Mouse (Mus musculus) intestine, embryonic 14.5 days (tissue): ENCODE data around the gene Serpina7. TPM values are rescaled to one million over a fixed set of nuclear protein-coding genes. Genes with fewer than 3 reads are reported as not detected.

Source experiments
- ATAC-seq: fragments of 200-750 bp; cut with Nextera tagmentation; replicated peaks from 2 replicates; pipeline ENCODE4 v1.8.0; 2017; ENCODE audit warnings: low read depth, moderate number of reproducible peaks, moderate TSS enrichment, moderate library complexity; ENCODE audit not compliant: low FRiP score, low TSS enrichment
- DNase-seq: peaks from one replicate; pipeline ENCODE4 v3.0.0-alpha.2; 2018; ENCODE audit warnings: low spot score
- H3K27ac ChIP-seq: fragments of 300-500 bp; sonication (generic); 2 replicates; pipeline ENCODE4 v1.5.1; 2014; ENCODE audit warnings: low read depth, mild to moderate bottlenecking, control low read depth
- H3K27me3 ChIP-seq: fragments of 300-500 bp; sonication (generic); replicated peaks from 2 replicates; pipeline ENCODE4 v1.6.1; 2014; ENCODE audit warnings: low read length, control low read depth; ENCODE audit not compliant: control insufficient read depth, insufficient read depth
- H3K36me3 ChIP-seq: fragments of 300-500 bp; sonication (generic); 2 replicates; pipeline ENCODE4 v1.6.1; 2014; ENCODE audit warnings: low read length, control low read depth; ENCODE audit not compliant: control insufficient read depth, insufficient read depth
- H3K4me1 ChIP-seq: fragments of 300-500 bp; sonication (generic); replicated peaks from 2 replicates; pipeline ENCODE4 v1.6.1; 2014; ENCODE audit warnings: low read length, control low read depth, mixed read lengths; ENCODE audit not compliant: control insufficient read depth, insufficient read depth
- H3K4me2 ChIP-seq: fragments of 300-500 bp; sonication (generic); 2 replicates; pipeline ENCODE4 v1.6.1; 2014; ENCODE audit warnings: low read length
- H3K4me3 ChIP-seq: fragments of 300-500 bp; sonication (generic); 2 replicates; pipeline ENCODE4 v1.5.1; 2014; ENCODE audit warnings: low read depth, low read length, control low read depth, mixed read lengths
- H3K9ac ChIP-seq: fragments of 300-500 bp; sonication (generic); 2 replicates; pipeline ENCODE4 v1.6.1; 2014; ENCODE audit warnings: mild to moderate bottlenecking, low read length
- H3K9me3 ChIP-seq: fragments of 300-500 bp; sonication (generic); 2 replicates; pipeline ENCODE4 v1.6.1; 2016; ENCODE audit warnings: low read length, control low read depth; ENCODE audit not compliant: control insufficient read depth
- WGBS: fragments of 180-500 bp; shearing (Covaris S2); extraction: QIAGEN DNeasy Blood & Tissue Kit; methylation state at CpG from one replicate; pipeline ENCODE4 v1.1.7; 2014; 5-methylcytosine and 5-hydroxymethylcytosine counted together
- polyA plus RNA-seq: library from polyadenylated mRNA; unstranded; fragments of >200 nt; fragmentation: Nextera tagmentation; extraction: Ambion mirVana; gene quantifications from 2 replicates; pipeline ENCODE4 v1.2.1, GENCODE M21; 2014

Gene Serpina7
- polyA plus RNA-seq: not detected in 2 replicates

DNA sequence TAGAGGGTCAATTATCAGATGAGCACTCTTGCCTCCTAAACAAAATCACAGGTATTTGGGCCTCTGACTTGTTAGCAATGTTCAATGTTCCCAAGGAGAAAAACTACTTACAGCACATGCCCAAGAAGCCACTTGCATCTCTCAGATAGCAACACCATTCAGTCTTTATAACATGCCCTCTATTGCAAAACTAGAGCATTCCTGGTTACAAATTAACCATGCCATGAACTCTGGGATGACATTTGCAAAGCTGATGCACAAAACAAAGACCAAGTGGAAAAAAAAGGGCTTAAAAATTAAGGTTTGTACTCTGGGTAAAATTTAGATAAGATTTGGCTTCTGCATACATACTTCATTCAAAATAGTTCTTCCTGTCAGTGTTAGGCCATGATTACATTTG, at the start of gene Serpina7:
Gene Serpina7, minus strand, starts transcription at position 160 of the 400 bp plus-strand sequence.
- DNase-seq (no peak), ATAC-seq (no peak)
- Histone ChIP-seq H3K9me3 (no peaks in the 10 kb centered on the region), H3K27ac (no peak within 1 kb of the TSS), H3K4me3 (no peak within 1 kb of the TSS), H3K9ac (no peak within 1 kb of the TSS), H3K36me3 (no peaks in the 10 kb centered on the region), H3K4me1 (no peaks in the 10 kb centered on the region), H3K4me2 (no peak within 1 kb of the TSS), H3K27me3 (no peaks in the 10 kb centered on the region)

- Histone ChIP-seq H3K27ac (no peak overlapping the region), H3K4me2 (no peak overlapping the region), H3K4me1 (no peaks in the 10 kb centered on the region), H3K27me3 (no peaks in the 10 kb centered on the region), H3K4me3 (no peak overlapping the region), H3K9me3 (no peaks in the 10 kb centered on the region), H3K9ac (no peak overlapping the region), H3K36me3 (no peaks in the 10 kb centered on the region)
- no peak for DNase-seq
- 40% methylated on average over 4 of the region's 4 CpGs for WGBS
- no peak for ATAC-seq
Observed at GRCm38 (mm10) chrX:139134031-139134430, 49.0 kb upstream of the Serpina7 start.

DNA sequence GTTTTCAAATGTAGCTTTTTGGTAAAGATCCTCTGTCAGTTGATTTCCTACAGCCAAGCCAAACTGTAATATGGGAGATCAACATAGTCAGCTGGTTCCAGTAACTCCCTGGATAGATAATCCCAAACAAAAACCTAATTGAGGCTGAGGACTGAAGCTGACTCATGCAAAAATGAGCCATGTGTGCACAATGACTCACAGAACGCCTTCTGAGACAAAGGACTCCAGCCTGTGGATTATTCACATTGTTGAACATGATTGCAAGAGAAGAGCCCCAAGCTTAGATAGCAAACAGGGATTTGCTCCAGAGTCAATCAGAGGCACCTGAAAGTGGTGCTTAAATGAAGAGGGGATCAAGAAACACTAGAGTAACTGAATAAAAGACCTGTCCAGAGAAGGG, 12.2 kb upstream of the Serpina7 start:
- H3K4me1 ChIP-seq: no peaks in the 10 kb centered on the region
- H3K9ac ChIP-seq: no peak overlapping the region
- H3K36me3 ChIP-seq: no peaks in the 10 kb centered on the region
- no peak overlapping the region for H3K4me2 ChIP-seq
- ATAC-seq (no peak), DNase-seq (no peak)
- H3K4me3 ChIP-seq: no peak overlapping the region
- WGBS: 65% methylated on average over 1 of the region's 1 CpGs
- no peaks in the 10 kb centered on the region for H3K9me3 ChIP-seq
- no peak overlapping the region for H3K27ac ChIP-seq
- H3K27me3 ChIP-seq: no peaks in the 10 kb centered on the region

DNA sequence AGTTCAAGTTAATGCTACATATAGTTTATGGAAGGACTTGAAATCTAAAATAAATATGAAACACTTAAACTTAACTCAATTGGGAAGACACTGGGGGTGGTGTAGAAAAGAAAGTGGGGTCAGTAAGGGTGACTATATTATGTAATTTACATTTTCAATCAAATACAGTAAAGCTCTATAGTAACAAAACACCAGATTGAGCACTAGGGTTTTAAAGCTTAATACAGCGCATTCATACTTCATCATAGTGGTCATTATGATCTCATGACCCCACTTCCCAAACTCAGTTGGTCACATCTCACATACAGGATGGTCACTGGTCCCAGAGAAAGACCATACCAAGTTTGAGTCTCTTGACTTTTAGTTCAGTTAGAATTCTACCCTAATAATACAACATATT, 907 bp upstream of the Serpina7 start, which contains the start of gene 4930513O06Rik:
Gene 4930513O06Rik, plus strand, starts transcription at position 301 of the 400 bp plus-strand sequence.
- H3K4me2 ChIP-seq: no peak within 1 kb of the TSS
- no peaks in the 10 kb centered on the region for H3K4me1 ChIP-seq
- H3K9ac ChIP-seq: no peak within 1 kb of the TSS
- H3K4me3 ChIP-seq: no peak within 1 kb of the TSS
- H3K36me3 ChIP-seq: no peaks in the 10 kb centered on the region
- DNase-seq: no peak
- 86% methylated on average over 1 of the region's 1 CpGs for WGBS
- no peaks in the 10 kb centered on the region for H3K9me3 ChIP-seq
- no peaks in the 10 kb centered on the region for H3K27me3 ChIP-seq
- ATAC-seq: no peak
- H3K27ac ChIP-seq: no peak within 1 kb of the TSS

- ATAC-seq (no peak), DNase-seq (no peak)
- no peak overlapping the region for H3K27ac ChIP-seq
- H3K27me3 ChIP-seq: no peaks in the 10 kb centered on the region
- no peak overlapping the region for H3K4me2 ChIP-seq
- H3K36me3 ChIP-seq: no peaks in the 10 kb centered on the region
- 98% methylated on average over 2 of the region's 2 CpGs for WGBS
- H3K4me1 ChIP-seq: no peaks in the 10 kb centered on the region
- H3K9ac ChIP-seq: no peak overlapping the region
- H3K4me3 ChIP-seq: no peak overlapping the region
- H3K9me3 ChIP-seq: no peaks in the 10 kb centered on the region
Observed at GRCm38 (mm10) chrX:139078493-139078892, 6.5 kb downstream of the Serpina7 start.

GRCm38 (mm10) chrX:139064078-139064477, 21.0 kb downstream of the Serpina7 start:
- DNase-seq (no peak), ATAC-seq (no peak)
- no peak overlapping the region for H3K4me3 ChIP-seq
- H3K27me3 ChIP-seq: no peaks in the 10 kb centered on the region
- no peak overlapping the region for H3K27ac ChIP-seq
- no peaks in the 10 kb centered on the region for H3K4me1 ChIP-seq
- H3K36me3 ChIP-seq: no peaks in the 10 kb centered on the region
- H3K9ac ChIP-seq: no peak overlapping the region
- H3K9me3 ChIP-seq: no peaks in the 10 kb centered on the region
- no peak overlapping the region for H3K4me2 ChIP-seq
- WGBS: 79% methylated on average over 5 of the region's 5 CpGs

DNA sequence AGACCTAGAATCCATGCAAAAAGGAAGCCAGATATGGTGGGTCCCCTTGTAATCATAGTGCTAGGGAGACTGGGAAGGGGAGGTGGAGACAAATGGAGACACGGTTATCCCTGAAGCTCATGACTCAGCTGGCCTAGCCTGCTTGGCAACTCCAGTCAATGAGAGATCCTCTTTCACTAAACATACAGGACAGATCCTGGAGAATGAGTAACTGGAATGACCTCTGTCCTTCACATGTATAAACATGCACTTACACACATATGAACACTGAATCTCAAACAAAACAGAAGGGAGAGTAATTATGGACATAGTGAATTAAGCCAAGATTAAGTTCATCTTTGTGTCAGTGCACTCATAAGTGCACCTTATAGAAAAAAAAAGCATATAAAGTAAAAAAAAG, 31.9 kb downstream of the Serpina7 start:
- DNase-seq (no peak), ATAC-seq (no peak)
- WGBS: 68% methylated on average over 1 of the region's 1 CpGs
- Histone ChIP-seq H3K27ac (no peak overlapping the region), H3K4me3 (no peak overlapping the region), H3K36me3 (no peaks in the 10 kb centered on the region), H3K4me1 (no peaks in the 10 kb centered on the region), H3K4me2 (no peak overlapping the region), H3K9me3 (no peaks in the 10 kb centered on the region), H3K9ac (no peak overlapping the region), H3K27me3 (no peaks in the 10 kb centered on the region)

DNA sequence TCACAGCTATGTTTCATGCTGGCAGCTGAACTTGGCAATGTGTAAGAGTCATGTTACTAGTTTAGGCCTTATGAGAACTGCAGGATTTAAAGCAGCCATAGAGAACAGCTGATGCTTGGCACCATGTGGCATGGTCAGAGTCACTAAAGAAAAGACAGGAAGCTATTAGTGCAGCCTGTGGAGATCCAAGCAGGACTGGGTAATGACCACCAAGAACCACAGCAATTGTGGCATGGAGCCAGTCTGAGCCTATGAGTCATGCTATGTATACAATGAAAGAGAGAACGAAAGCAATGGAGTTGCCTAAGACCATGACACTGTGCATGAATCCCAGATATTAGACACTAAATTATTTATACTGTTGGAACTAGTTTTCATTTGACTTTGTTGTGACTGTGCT, 33.1 kb downstream of the Serpina7 start:
- no peak overlapping the region for H3K4me3 ChIP-seq
- DNase-seq: no peak
- ATAC-seq: no peak
- no peaks in the 10 kb centered on the region for H3K36me3 ChIP-seq
- H3K4me1 ChIP-seq: no peaks in the 10 kb centered on the region
- WGBS: 50% methylated on average over 1 of the region's 1 CpGs
- H3K9me3 ChIP-seq: no peaks in the 10 kb centered on the region
- H3K4me2 ChIP-seq: no peak overlapping the region
- H3K9ac ChIP-seq: no peak overlapping the region
- H3K27me3 ChIP-seq: no peaks in the 10 kb centered on the region
- H3K27ac ChIP-seq: no peak overlapping the region

DNA sequence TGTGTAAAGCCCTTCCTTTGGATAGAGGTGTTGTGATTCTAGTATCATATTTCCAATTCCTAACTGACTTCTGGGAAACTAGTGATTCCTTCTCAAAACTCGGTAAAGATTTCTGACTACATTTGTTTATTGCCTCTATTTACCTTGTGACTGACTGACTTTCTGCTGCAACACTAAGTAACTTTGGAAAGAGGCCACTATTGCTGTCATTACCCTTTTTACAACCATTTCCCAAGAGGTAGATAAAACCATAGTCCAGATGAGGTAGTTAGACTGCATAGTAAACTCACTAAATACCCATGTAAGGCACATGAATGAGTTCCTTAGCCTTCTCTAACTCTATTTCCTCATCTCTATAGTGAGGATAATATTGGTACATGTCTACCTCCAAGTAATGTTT, 43.9 kb downstream of the Serpina7 start:
- Histone ChIP-seq H3K9ac (no peak overlapping the region), H3K27me3 (no peaks in the 10 kb centered on the region), H3K4me2 (no peak overlapping the region), H3K9me3 (no peaks in the 10 kb centered on the region), H3K4me3 (no peak overlapping the region), H3K27ac (no peak overlapping the region), H3K36me3 (no peaks in the 10 kb centered on the region), H3K4me1 (no peaks in the 10 kb centered on the region)
- WGBS: 62% methylated on average over 1 of the region's 1 CpGs
- DNase-seq (no peak), ATAC-seq (no peak)
